Mouse (Mus musculus) limb, embryonic 15.5 days (tissue): ENCODE results near the gene Meltf. TPM values are rescaled to one million over a fixed set of nuclear protein-coding genes. Genes with fewer than 3 reads are reported as not detected.
A peak's percentile ranks its signal among the peaks of the same experiment; 100 is the strongest.
"Not testable (repeated sequence)": the region's sequence is repeated elsewhere in the genome, so short reads cannot be mapped to it uniquely, and the experiment has no call there.

Experiments
- ATAC-seq: fragments of 200-750 bp; cut with Nextera tagmentation; 2 replicates; pipeline ENCODE4 v1.8.0; 2017; ENCODE audit warnings: low read depth, moderate TSS enrichment; ENCODE audit not compliant: insufficient number of reproducible peaks, low FRiP score, low TSS enrichment
- H3K27ac ChIP-seq: fragments of 300-500 bp; sonication (generic); 2 replicates; pipeline ENCODE4 v1.5.1; 2015; ENCODE audit warnings: moderate library complexity, mild to moderate bottlenecking, inconsistent platforms
- H3K27me3 ChIP-seq: fragments of 300-500 bp; sonication (generic); 2 replicates; pipeline ENCODE4 v1.6.1; 2015; ENCODE audit warnings: inconsistent platforms
- H3K36me3 ChIP-seq: fragments of 300-500 bp; sonication (generic); 2 replicates; pipeline ENCODE4 v1.6.1; 2015; ENCODE audit warnings: inconsistent platforms
- H3K4me1 ChIP-seq: fragments of 300-500 bp; sonication (generic); 2 replicates; pipeline ENCODE4 v1.6.1; 2015; ENCODE audit warnings: inconsistent platforms
- H3K4me2 ChIP-seq: fragments of 300-500 bp; sonication (generic); 2 replicates; pipeline ENCODE4 v1.6.1; 2015; ENCODE audit warnings: mild to moderate bottlenecking, inconsistent platforms
- H3K4me3 ChIP-seq: fragments of 300-500 bp; sonication (generic); 2 replicates; pipeline ENCODE4 v1.5.1; 2015; ENCODE audit warnings: mild to moderate bottlenecking, inconsistent platforms
- H3K9ac ChIP-seq: fragments of 300-500 bp; sonication (generic); 2 replicates; pipeline ENCODE4 v1.6.1; 2015; ENCODE audit warnings: inconsistent platforms
- H3K9me3 ChIP-seq: fragments of 300-500 bp; sonication (generic); 2 replicates; pipeline ENCODE4 v1.6.1; 2016; ENCODE audit warnings: inconsistent platforms
- WGBS: fragments of 180-500 bp; shearing (Covaris S2); methylation state at CpG from one replicate; pipeline ENCODE4 v1.1.7; 2015; 5-methylcytosine and 5-hydroxymethylcytosine counted together
- polyA plus RNA-seq: library from polyadenylated mRNA; unstranded; fragments of >200 nt; fragmentation: Nextera tagmentation; extraction: Ambion mirVana; gene quantifications from 2 replicates; pipeline ENCODE4 v1.2.1, GENCODE M21; 2015

Gene Meltf
- polyA plus RNA-seq, 1 experiment from 2014 or later: 5.5 TPM

GRCm38 (mm10) chr16:31938856-31939255 lies 60.2 kb downstream of the Meltf start:
- Histone ChIP-seq H3K27me3 (peaks cover 32% of the 10 kb centered on the region), H3K9ac (no peak overlapping the region), H3K4me3 (no peak overlapping the region), H3K4me1 (peaks cover 19% of the 10 kb centered on the region), H3K4me2 (no peak overlapping the region), H3K9me3 (no peaks in the 10 kb centered on the region), H3K27ac (no peak overlapping the region), H3K36me3 (no peaks in the 10 kb centered on the region)
- ATAC-seq: no peak
- 68% methylated on average over 6 of the region's 6 CpGs for WGBS

DNA sequence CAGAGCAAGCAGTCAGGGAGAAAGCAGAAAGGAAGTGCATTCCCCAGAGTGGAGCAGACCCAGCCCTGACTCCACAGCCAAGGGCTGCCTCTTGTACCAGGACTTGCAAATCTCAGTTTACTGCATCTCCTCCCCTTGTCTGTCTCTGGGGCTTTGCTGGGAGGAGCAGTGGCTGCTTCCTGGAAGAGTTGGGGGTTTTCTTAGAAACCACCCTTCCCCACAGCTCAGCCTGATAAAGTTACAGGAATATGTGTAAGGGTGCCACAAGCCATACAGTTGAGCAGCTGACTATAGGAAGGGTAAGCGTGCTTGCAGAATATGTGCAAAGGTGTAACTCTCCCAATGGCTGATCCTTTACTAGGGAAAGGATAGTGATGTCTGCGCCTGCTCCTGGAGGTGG lies 62.0 kb downstream of the Meltf start:
- Histone ChIP-seq H3K27me3 (peaks cover 14% of the 10 kb centered on the region), H3K36me3 (peaks cover 4% of the 10 kb centered on the region; the same call in 1 of the 2 replicates), H3K4me3 (no peak overlapping the region), H3K4me1 (peaks cover 13% of the 10 kb centered on the region), H3K9ac (no peak overlapping the region), H3K4me2 (no peak overlapping the region), H3K9me3 (no peaks in the 10 kb centered on the region), H3K27ac (no peak overlapping the region)
- WGBS: 67% methylated on average over 2 of the region's 2 CpGs
- no peak for ATAC-seq

DNA sequence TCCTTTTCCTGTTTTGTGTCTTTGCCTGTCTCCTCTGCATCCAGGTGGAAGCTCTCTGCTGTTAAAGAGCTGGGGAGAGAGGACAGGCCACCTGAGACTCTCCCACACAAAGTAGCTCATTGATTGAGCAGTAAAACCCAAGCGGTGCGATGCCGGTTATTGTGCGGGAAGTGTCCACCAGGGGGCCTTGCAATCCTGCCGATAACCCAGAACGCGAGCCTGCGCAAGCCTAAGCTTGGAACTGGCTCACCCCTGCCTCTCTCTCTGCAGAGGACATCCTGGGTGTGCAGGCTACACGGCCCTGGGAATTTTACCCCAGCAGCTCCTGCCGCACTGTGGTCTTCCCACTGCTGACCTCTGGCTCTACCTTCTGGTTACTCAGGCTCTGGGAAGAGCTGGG lies 65.4 kb downstream of the Meltf start:
- Histone ChIP-seq H3K9ac (no peak overlapping the region), H3K4me1 (peaks cover 30% of the 10 kb centered on the region), H3K9me3 (no peaks in the 10 kb centered on the region), H3K36me3 (peaks cover 4% of the 10 kb centered on the region; the same call in 1 of the 2 replicates), H3K4me2 (no peak overlapping the region), H3K27ac (no peak overlapping the region), H3K27me3 (no peaks in the 10 kb centered on the region), H3K4me3 (no peak overlapping the region)
- 6% methylated on average over 10 of the region's 10 CpGs for WGBS
- ATAC-seq: no peak

DNA sequence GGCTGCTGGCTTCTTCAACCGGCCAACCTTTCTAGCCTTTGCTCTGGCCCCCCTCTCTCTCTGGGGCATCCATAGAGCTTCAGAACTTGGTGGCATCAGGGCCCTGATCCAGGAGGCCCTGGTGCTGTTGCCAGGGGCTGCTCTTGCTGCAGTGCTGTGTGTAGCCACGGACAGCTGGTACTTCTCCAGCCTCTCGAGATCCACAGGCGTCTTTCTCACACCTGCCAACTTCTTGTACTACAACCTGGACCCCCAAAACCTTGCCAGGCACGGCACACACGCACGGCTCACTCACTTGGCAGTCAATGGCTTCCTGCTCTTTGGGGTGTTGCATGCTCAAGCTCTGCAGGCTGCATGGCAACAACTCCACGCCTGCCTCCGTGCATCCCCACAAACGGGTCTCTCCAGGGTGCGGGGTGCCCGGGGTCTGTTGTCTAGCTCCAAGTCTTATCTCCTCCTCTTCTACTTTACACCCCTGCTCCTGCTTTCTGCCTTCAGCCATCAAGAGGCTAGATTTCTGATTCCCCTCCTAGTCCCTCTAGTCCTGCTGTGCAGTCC lies 66.2 kb downstream of the Meltf start:
- no peak overlapping the region for H3K4me3 ChIP-seq
- no peaks in the 10 kb centered on the region for H3K27me3 ChIP-seq
- peaks cover 4% of the 10 kb centered on the region; the same call in 1 of the 2 replicates for H3K36me3 ChIP-seq
- H3K9me3 ChIP-seq: no peaks in the 10 kb centered on the region
- no peak for ATAC-seq
- no peak overlapping the region for H3K4me2 ChIP-seq
- H3K9ac ChIP-seq: no peak overlapping the region
- no peak overlapping the region for H3K27ac ChIP-seq
- peaks cover 38% of the 10 kb centered on the region for H3K4me1 ChIP-seq
- WGBS: 87% methylated on average over 12 of the region's 12 CpGs

DNA sequence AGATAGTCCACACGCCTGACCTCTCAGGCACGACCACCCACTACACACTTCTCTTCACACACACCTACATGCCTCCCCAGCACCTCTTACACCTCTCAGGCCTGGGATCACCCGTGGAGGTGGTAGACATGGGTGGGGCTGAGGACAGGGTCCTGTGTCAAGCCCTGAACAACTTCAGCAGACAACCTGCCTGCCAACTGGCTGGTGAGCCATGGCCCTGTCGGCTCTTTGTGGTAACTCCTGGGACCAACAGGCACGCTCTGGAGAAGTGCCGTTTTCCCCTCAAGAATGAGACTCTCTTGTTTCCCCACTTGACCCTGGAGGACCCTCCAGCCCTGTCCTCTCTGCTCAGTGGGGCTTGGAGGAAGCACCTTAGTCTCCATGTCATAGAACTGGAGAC lies 66.8 kb downstream of the Meltf start:
- Histone ChIP-seq H3K9me3 (no peaks in the 10 kb centered on the region), H3K36me3 (peaks cover 4% of the 10 kb centered on the region; the same call in 1 of the 2 replicates), H3K4me2 (no peak overlapping the region), H3K4me3 (no peak overlapping the region), H3K9ac (no peak overlapping the region), H3K4me1 (peaks cover 40% of the 10 kb centered on the region), H3K27me3 (no peaks in the 10 kb centered on the region), H3K27ac (no peak overlapping the region)
- WGBS: 92% methylated on average over 6 of the region's 6 CpGs
- ATAC-seq: no peak

DNA sequence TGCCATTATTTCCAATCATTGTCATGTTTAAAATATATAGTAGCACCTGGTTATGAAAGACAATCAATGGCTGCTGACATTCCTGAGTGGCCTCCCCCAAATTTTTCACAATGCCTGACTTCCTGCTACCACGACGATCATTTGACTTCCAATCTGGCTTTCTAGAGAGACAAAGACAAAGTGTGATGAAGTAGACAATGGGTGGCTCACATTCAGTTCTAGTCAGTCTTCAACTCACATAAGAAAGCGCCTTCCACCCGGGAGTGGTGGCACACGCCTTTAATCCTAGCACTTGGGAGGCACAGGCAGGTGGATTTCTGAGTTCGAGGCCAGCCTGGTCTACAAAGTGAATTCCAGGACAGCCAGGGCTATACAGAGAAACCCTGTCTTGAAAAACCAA lies 67.4 kb downstream of the Meltf start:
- Histone ChIP-seq H3K4me1 (peaks cover 40% of the 10 kb centered on the region), H3K36me3 (peaks cover 10% of the 10 kb centered on the region; the same call in 1 of the 2 replicates)
- not testable (repeated sequence) for H3K9me3 ChIP-seq, H3K4me3 ChIP-seq, ATAC-seq, H3K27ac ChIP-seq, H3K27me3 ChIP-seq, H3K4me2 ChIP-seq, H3K9ac ChIP-seq
- WGBS: 89% methylated on average over 6 of the region's 6 CpGs

GRCm38 (mm10) chr16:31947333-31947732 lies 68.7 kb downstream of the Meltf start:
- Histone ChIP-seq H3K9ac (peak overlapping the region; percentile 89), H3K36me3 (peaks cover 23% of the 10 kb centered on the region; the same call in 1 of the 2 replicates), H3K4me2 (peak overlapping the region; percentile 77), H3K27me3 (no peaks in the 10 kb centered on the region), H3K4me1 (peaks cover 40% of the 10 kb centered on the region), H3K27ac (no peak overlapping the region), H3K9me3 (no peaks in the 10 kb centered on the region), H3K4me3 (peak overlapping the region; percentile 97)
- WGBS: 25% methylated on average over 8 of the region's 8 CpGs
- ATAC-seq: no peak

- whole genome bisulfite sequencing: under 1% methylated on average over 38 of the region's 38 CpGs
Observed at GRCm38 (mm10) chr16:31947901-31948316, 69.3 kb downstream of the Meltf start.

GRCm38 (mm10) chr16:31948345-31948774 lies 69.8 kb downstream of the Meltf start, which contains the start of the genes 0610012G03Rik and Ncbp2:
Gene 0610012G03Rik, minus strand, starts transcription at chr16:31948494.
Gene Ncbp2, plus strand, starts transcription at chr16:31948513.
- H3K4me2 ChIP-seq: peak within 1 kb of the TSS; percentile 77
- H3K27me3 ChIP-seq: no peaks in the 10 kb centered on the region
- peak within 1 kb of the TSS; percentile 89 for H3K9ac ChIP-seq
- H3K27ac ChIP-seq: peak within 1 kb of the TSS; percentile 94
- peaks cover 26% of the 10 kb centered on the region; the same call in 1 of the 2 replicates for H3K36me3 ChIP-seq
- under 1% methylated on average over 55 of the region's 55 CpGs for WGBS
- H3K4me3 ChIP-seq: peak within 1 kb of the TSS; percentile 97
- ATAC-seq: peak; percentile 87
- H3K4me1 ChIP-seq: peaks cover 40% of the 10 kb centered on the region
- no peaks in the 10 kb centered on the region for H3K9me3 ChIP-seq

More at GRCm38 (mm10) chr16:31947901-31948316, 69.3 kb downstream of the Meltf start:
- Histone ChIP-seq H3K27ac (peak overlapping the region; percentile 94), H3K36me3 (peaks cover 26% of the 10 kb centered on the region; the same call in 1 of the 2 replicates), H3K9me3 (no peaks in the 10 kb centered on the region), H3K4me1 (peaks cover 40% of the 10 kb centered on the region), H3K27me3 (no peaks in the 10 kb centered on the region), H3K4me2 (peak overlapping the region; percentile 77), H3K4me3 (peak overlapping the region; percentile 97), H3K9ac (peak overlapping the region; percentile 89)
- ATAC-seq: peak; percentile 38

Other genes with a start within 250 kb of the Meltf start
- gene Dlg1, start 215.4 kb upstream of the Meltf start, polyA plus RNA-seq: 25.3 and 33.7 TPM in 2 replicates
- 0.49 and 0.91 TPM in 2 replicates for gene Pigz, start 55.0 kb downstream of the Meltf start, polyA plus RNA-seq
- 84.4 and 86.4 TPM in 2 replicates for gene 0610012G03Rik, start 69.7 kb downstream of the Meltf start, polyA plus RNA-seq
- gene Ncbp2, start 69.7 kb downstream of the Meltf start, polyA plus RNA-seq: 108 and 112 TPM in 2 replicates
- gene Senp5, start 124.5 kb downstream of the Meltf start, polyA plus RNA-seq: 12.6 and 13.0 TPM in 2 replicates
- gene Pak2, start 200.5 kb downstream of the Meltf start, polyA plus RNA-seq: 32.5 and 33.9 TPM in 2 replicates
- 83.1 and 89.3 TPM in 2 replicates for gene Pigx, start 220.9 kb downstream of the Meltf start, polyA plus RNA-seq
- gene Cep19, start 221.0 kb downstream of the Meltf start, polyA plus RNA-seq: 23.1 and 25.5 TPM in 2 replicates